Mouse (Mus musculus) spleen, adult 12 weeks (tissue): Measurements from ENCODE around the gene Klhdc10.

Source experiments
- DNase-seq: peaks from one replicate; pipeline ENCODE4 v3.0.0; 2022; ENCODE audit warnings: low spot score

The Klhdc10 gene

DNA sequence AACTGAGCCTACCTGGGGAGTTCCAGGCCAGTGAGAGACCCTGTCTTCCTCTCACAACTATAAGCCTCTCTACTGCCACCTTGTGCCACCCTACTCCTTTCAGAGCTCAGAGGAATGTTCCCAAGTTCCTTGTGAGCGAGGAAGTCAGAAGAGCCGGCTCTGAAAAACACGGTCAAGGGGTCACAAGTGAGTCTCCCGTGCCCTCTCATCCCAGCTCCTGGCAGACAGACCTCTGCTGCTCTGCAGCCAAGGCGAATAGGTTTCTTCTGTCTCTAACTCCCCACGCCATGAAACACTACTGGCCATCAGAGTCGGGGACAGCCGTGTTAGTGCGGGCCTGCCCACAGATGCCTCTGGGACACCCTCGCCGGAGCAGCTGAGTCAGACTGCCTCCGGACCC, 67.0 kb downstream of the Klhdc10 start:
- no peak for DNase-seq

DNA sequence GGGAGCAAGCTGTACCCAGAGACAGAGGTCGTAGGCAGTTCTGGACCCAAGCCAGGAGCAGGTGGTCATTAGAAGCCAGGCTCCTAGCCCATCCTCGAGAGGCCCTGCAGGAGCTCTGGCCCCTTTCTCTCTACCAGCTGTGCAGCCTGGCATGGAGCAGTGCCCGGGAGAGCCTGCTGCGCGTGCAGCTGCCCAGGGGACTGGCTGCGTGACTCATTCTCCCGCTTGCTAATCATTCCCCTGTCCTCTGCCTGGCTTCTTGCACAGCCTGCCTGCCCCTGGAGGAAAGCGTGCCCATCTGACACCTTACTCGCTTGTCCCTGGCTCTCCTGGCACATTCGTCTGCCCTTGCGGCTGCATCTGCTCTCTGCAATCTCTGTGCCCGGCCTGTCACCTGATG, 67.7 kb downstream of the Klhdc10 start:
- DNase-seq: no peak

DNA sequence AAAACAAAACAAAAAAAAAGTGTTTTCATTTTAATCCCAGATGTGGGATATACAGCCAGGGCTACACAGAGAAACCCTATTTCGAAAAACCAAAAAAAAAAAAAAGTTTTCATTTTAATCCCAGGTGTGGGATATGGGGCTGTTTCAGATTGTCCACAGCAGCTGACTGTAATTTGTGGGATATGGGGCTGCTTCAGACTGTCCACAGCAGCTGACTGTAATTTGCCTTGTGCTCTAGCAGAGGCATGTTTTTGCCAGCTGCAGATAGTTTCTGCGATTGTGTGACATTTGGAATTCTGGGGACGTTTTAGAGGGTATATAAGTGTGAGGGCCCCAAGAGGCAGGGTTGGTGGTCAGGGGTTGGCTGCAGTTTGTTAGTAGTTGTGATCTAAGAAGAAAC, 70.0 kb downstream of the Klhdc10 start:
- no peak for DNase-seq

DNA sequence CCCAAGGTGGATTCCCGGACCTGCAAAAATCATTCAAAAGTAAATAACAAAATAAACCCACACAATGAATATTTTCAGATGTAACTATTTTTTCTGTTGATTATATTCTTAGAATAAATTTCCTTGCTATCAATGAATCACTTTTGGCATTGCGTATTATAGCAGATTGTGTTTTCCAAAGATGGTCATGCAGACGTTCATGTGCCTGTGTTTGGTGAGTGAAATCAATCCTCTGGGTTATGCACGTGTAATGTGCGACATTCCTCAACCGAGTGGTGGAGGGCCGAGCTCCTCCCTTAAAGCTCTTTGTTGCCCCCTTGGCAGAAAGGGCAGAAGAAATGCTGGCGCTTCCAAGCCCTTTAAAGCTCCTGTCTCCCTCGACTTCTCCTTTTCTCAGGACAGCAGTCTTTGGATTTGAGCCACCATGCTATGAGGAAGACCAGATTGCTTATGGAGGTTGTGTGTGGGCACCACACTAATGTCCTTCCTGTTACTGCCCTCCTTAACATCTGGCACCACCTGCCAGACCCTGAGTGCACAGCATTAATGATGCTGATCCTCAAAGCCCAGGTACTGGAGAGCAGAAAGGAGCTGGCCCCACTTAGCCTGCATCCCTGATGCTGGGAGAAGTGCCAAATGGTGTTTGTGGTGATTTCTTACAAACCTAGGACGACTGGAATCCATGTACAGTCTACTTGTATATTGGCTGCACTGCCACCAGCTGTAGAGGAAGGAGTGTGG, 74.5 kb downstream of the Klhdc10 start:
- DNase-seq: no peak

DNA sequence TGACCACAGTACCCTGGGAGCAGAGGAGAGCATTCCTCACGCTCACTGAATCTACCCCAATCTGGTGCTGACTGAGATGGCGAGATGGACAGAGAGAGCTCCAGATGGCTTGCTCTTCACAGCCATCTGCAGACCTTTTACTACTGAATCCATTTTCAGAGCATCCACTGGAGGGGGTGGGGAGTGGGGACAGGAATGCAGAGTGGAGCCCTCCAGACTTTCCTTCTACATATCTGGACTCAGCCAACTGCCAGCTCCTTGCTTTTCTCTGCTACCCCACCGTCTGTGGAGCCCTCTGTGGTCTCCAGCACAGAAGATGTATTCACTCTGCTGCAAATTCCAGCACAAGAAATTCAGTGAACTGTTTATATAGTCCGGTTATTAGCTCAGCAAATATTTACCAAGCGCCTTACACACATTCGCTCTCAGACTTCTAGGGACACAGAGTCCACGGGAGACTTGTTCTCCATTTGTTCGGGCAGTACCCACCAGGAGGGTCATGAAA, 75.6 kb downstream of the Klhdc10 start:
- no peak for DNase-seq

DNA sequence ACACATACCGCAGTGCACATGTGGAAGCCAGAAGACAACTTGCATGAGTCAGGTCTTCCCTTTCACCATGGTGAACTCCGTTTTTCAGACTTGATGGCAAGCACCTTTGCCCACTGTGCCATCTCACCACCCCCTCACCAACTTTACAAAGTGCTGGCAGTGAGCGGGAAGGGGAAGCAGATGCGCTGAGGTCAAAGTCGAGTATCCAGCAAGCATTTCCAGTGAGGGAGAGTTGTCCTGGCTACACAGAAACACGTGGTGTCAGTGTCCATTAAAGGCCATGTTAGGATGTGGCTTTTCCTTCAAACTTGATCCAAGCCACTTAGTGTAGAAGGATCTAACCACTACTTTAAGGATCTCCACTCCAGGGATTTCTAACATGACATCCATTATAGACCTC, 76.1 kb downstream of the Klhdc10 start:
- DNase-seq: no peak

DNA sequence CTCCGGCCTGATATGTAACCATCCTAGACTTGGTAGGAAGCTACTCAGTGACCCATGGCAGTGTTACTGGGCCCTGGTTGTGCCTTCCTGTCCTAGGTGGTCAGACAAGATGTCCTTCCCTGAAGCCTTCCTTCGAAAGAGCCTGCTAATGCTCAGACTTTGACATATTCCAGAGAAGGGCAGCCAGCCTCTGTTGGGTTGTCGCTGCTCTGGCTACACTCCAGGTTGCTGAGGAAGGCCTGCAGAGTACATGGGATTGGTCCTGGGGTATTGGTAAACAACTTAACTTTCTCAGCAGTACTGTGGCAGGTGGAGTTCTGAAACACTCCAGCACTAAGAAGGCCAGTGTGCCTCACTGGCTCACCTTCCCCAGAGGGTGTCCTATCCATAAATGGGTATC, 77.8 kb downstream of the Klhdc10 start:
- DNase-seq: no peak

DNA sequence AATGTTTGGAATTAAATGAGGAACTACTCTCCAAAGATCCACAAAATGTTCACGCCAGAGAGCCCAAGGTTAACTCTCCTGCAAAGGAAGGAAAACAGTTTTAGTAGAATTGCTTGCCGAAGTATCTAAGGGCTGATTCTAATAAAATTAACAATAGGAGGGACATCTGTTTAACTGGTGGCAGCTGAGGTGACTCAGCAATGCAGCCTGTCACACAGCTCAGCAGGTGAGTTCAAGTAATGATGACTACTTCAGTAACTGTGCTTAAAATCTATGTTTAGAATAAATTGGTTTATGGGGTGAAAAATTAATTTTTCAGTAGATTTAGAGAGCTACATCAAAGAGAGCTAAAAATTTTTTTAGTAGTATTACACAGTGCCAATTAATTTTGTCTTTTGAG, 81.2 kb downstream of the Klhdc10 start:
- no peak for DNase-seq

DNA sequence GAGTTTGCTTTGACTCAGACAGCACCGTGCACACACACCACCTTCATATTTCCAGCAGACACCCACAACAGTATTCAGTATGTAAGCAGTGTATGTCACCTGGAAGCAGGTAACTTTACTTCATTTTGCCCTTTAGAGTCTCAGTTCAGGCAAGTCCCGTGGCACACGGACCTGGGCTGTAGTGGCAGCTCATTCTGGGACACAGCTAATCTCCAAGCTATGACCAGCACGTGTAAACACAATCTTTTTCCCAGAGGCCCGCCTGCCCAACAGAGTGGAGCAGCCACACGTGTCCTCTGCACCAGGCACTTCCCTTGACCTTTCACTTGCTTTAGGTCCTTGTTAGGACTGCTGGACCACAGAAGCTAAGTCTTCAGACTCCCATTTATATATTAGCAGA, 84.8 kb downstream of the Klhdc10 start:
- no peak for DNase-seq

DNA sequence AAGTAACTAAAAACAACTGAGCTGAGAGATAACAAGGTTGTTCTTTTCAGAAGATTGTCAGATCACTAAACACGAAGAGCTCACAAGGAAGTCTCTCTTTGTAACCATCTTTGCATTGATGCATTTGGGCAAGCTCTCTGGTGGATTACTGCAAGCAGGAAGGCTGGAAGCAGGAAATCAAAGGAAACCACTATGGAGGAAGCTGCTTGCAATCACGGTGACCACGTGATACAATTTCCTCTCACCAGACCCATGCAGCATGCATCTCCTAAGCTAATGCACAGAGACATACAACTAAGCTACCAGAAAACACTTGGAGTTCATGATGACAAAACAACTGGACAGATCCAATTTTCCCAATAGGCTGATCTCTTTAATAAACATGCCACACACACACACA, 97.4 kb downstream of the Klhdc10 start:
- DNase-seq: no peak
